Mouse (Mus musculus) embryo, embryonic 11 days (tissue): ENCODE data around the gene Cytip.
A peak's percentile ranks its signal among the peaks of the same experiment; 100 is the strongest.

ENCODE experiments used
- DNase-seq: peaks from one replicate; pipeline ENCODE4 v3.0.0-alpha.2; 2015

The Cytip gene

GRCm38 (mm10) chr2:58195346-58195745 lies at the start of gene Cytip:
Gene Cytip, minus strand, starts transcription at chr2:58195532.
- no peak for DNase-seq

GRCm38 (mm10) chr2:58240639-58241038 lies 45.3 kb upstream of the Cytip start:
- DNase-seq: no peak

GRCm38 (mm10) chr2:58237487-58237886 lies 42.2 kb upstream of the Cytip start:
- DNase-seq: no peak

- peak; percentile 73 for DNase-seq
These were observed 4.1 kb upstream of the Cytip start for GRCm38 (mm10) chr2:58199442-58199841.

- DNase-seq: no peak
These were observed 1.5 kb upstream of the Cytip start for GRCm38 (mm10) chr2:58196880-58197279.

GRCm38 (mm10) chr2:58194422-58195115 lies 763 bp downstream of the Cytip start:
- DNase-seq: no peak

- DNase-seq: no peak
These were observed 3.2 kb downstream of the Cytip start for GRCm38 (mm10) chr2:58192160-58192559.

- DNase-seq: no peak
These were observed 5.8 kb downstream of the Cytip start for GRCm38 (mm10) chr2:58189501-58189900.

GRCm38 (mm10) chr2:58188903-58189302 lies 6.4 kb downstream of the Cytip start:
- no peak for DNase-seq

- DNase-seq: no peak
These were observed 7.9 kb downstream of the Cytip start for GRCm38 (mm10) chr2:58187310-58188051.

GRCm38 (mm10) chr2:58184197-58184596 lies 11.1 kb downstream of the Cytip start:
- DNase-seq: no peak

- DNase-seq: no peak
These were observed 11.7 kb downstream of the Cytip start for GRCm38 (mm10) chr2:58183658-58184057.

GRCm38 (mm10) chr2:58180776-58181175 lies 14.6 kb downstream of the Cytip start:
- DNase-seq: no peak

GRCm38 (mm10) chr2:58179056-58179455 lies 16.3 kb downstream of the Cytip start:
- no peak for DNase-seq

- no peak for DNase-seq
These were observed 19.7 kb downstream of the Cytip start for GRCm38 (mm10) chr2:58175392-58176291.

GRCm38 (mm10) chr2:58174476-58175286 lies 20.7 kb downstream of the Cytip start:
- no peak for DNase-seq

- DNase-seq: no peak
These were observed 22.4 kb downstream of the Cytip start for GRCm38 (mm10) chr2:58172963-58173362.

- DNase-seq: no peak
These were observed 26.2 kb downstream of the Cytip start for GRCm38 (mm10) chr2:58169173-58169572.

GRCm38 (mm10) chr2:58167654-58168053 lies 27.7 kb downstream of the Cytip start:
- DNase-seq: no peak

GRCm38 (mm10) chr2:58166764-58167163 lies 28.6 kb downstream of the Cytip start:
- DNase-seq: no peak

GRCm38 (mm10) chr2:58163457-58164181 lies 31.7 kb downstream of the Cytip start:
- DNase-seq: no peak

GRCm38 (mm10) chr2:58161813-58162212 lies 33.5 kb downstream of the Cytip start:
- no peak for DNase-seq
